Mouse (Mus musculus): ENCODE measurements around the gene Cstf1. TPM values are rescaled to one million over a fixed set of nuclear protein-coding genes. Genes with fewer than 3 reads are reported as not detected.

Cstf1 gene
- polyA plus RNA-seq, 1 experiment: 0.76 TPM

GRCm38 (mm10) chr2:172390341-172390740, 19.9 kb downstream of the Cstf1 start:
- Histone ChIP-seq H3K27me3 (ENCODE audit: control insufficient read depth) (peaks cover 7% of the 10 kb centered on the region), H3K36me3 (ENCODE audit: control insufficient read depth) (no peaks in the 10 kb centered on the region), H3K4me1 (ENCODE audit: control insufficient read depth) (peaks cover 12% of the 10 kb centered on the region), H3K9me3 (ENCODE audit: control insufficient read depth, low read length) (no peaks in the 10 kb centered on the region), H3K4me3 (replicated peaks) (no peak overlapping the region)
- TF ChIP-seq TAL1 (IDR thresholded peaks at IDR 0.05; ENCODE audit: low read length) (no peak), GATA1 (IDR thresholded peaks at IDR 0.05; ENCODE audit: low read length) (no peak)

DNA sequence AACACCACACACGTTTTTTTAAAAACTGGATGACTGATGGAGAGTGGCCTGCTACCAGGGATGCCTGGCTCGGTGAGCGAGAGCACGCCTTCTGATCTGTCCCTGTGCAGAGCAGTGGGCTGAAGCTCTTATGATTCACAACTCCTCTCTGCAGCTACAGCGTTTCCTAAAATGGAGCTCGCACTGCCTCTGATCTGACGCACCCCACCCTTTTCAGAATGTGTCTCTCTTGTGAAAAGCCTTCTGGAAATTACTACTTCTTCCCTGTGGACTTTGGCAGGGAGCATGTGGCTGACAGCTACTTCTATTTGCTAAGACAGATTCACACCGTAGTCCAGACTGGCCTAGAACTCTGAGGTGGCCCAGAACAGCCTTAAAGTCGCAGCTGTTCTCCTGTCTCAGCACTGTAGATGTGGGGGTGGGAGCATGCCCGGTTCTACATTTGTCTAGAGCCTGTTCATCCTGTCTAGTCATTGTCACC, 21.6 kb downstream of the Cstf1 start:
- Histone ChIP-seq H3K27me3 (ENCODE audit: control insufficient read depth) (peaks cover 7% of the 10 kb centered on the region), H3K4me1 (ENCODE audit: control insufficient read depth) (peaks cover 12% of the 10 kb centered on the region), H3K9me3 (ENCODE audit: control insufficient read depth, low read length) (no peaks in the 10 kb centered on the region), H3K36me3 (ENCODE audit: control insufficient read depth) (no peaks in the 10 kb centered on the region), H3K4me3 (replicated peaks) (no peak overlapping the region)
- TF ChIP-seq GATA1 (IDR thresholded peaks at IDR 0.05; ENCODE audit: low read length) (no peak), TAL1 (IDR thresholded peaks at IDR 0.05; ENCODE audit: low read length) (no peak)

DNA sequence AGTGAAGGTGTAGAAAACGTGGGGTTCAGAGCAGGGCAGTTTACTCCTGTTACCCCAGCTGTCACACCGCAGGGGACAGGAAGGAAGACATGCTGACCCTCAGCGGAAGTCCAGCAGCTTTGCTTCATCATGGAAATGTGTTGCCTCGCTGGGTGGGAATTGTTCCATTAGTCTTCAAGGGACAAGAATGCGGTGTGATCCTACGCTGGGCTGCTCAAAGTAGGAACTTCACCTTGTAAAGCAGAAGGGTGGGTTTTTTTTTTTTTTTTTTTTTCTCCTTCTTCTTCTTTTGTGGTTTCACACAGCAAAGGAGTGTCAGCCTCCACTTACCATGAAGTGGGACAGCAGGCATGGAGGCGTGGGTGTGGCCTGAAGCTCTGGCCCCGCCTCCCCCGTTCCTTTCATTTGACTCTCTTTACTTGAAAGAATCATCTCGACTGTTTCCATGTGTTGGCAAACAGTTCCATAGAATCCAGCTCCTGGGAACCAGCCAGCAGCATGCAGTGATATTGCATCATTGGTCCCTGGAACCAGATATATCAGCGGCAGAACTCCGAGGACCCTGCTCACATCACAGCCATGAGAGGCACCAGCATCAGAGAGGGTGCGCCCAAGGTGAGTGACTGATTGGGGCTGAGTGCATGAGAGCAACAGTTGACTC, 23.0 kb downstream of the Cstf1 start, which contains the start of gene Cass4:
Cass4 (plus strand) TSS at position 404 of the 661 bp plus-strand sequence.
- no peaks in the 10 kb centered on the region for H3K36me3 ChIP-seq (ENCODE audit: control insufficient read depth)
- TF ChIP-seq GATA1 (IDR thresholded peaks at IDR 0.05; ENCODE audit: low read length) (no peak), TAL1 (IDR thresholded peaks at IDR 0.05; ENCODE audit: low read length) (no peak)
- H3K4me1 ChIP-seq (ENCODE audit: control insufficient read depth): peaks cover 20% of the 10 kb centered on the region
- H3K27me3 ChIP-seq (ENCODE audit: control insufficient read depth): peaks cover 7% of the 10 kb centered on the region
- H3K9me3 ChIP-seq (ENCODE audit: control insufficient read depth, low read length): no peaks in the 10 kb centered on the region
- H3K4me3 ChIP-seq (replicated peaks): peak within 1 kb of the TSS; percentile 55

- H3K36me3 ChIP-seq (ENCODE audit: control insufficient read depth): no peaks in the 10 kb centered on the region
- H3K9me3 ChIP-seq (ENCODE audit: control insufficient read depth, low read length): no peaks in the 10 kb centered on the region
- no peak for TF ChIP-seq GATA1 (IDR thresholded peaks at IDR 0.05; ENCODE audit: low read length)
- no peak for TF ChIP-seq TAL1 (IDR thresholded peaks at IDR 0.05; ENCODE audit: low read length)
- peaks cover 20% of the 10 kb centered on the region for H3K4me1 ChIP-seq (ENCODE audit: control insufficient read depth)
- peak overlapping the region; percentile 55 for H3K4me3 ChIP-seq (replicated peaks)
- H3K27me3 ChIP-seq (ENCODE audit: control insufficient read depth): peaks cover 7% of the 10 kb centered on the region
Measured at GRCm38 (mm10) chr2:172394052-172394392, 23.5 kb downstream of the Cstf1 start.

- Histone ChIP-seq H3K27me3 (ENCODE audit: control insufficient read depth) (peaks cover 7% of the 10 kb centered on the region), H3K36me3 (ENCODE audit: control insufficient read depth) (no peaks in the 10 kb centered on the region), H3K9me3 (ENCODE audit: control insufficient read depth, low read length) (no peaks in the 10 kb centered on the region), H3K4me3 (replicated peaks) (no peak overlapping the region), H3K4me1 (ENCODE audit: control insufficient read depth) (peaks cover 20% of the 10 kb centered on the region)
- no peak for TF ChIP-seq GATA1 (IDR thresholded peaks at IDR 0.05; ENCODE audit: low read length)
- TF ChIP-seq TAL1 (IDR thresholded peaks at IDR 0.05; ENCODE audit: low read length): no peak
Measured at GRCm38 (mm10) chr2:172394671-172395070, 24.2 kb downstream of the Cstf1 start.

DNA sequence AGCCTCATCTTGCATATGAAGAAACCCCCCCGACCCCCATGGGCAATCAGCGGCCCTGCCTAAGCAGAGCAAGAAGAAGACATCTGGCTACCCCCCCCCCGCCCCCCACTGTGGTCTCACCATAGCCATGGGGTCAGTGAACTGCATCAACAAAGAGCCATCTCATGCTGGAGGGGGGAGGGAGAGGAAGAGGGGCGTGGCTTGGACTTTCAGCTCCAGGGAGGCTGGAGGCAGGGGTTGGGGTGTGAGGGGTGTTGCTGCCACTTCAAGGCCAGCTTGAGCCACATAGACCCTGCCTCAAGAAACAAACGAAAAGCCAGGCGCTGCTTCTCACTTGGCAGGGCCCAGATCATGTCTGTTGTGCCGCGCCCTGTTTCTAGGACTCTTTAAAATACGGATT, 25.5 kb downstream of the Cstf1 start:
- no peak for TF ChIP-seq GATA1 (IDR thresholded peaks at IDR 0.05; ENCODE audit: low read length)
- Histone ChIP-seq H3K9me3 (ENCODE audit: control insufficient read depth, low read length) (no peaks in the 10 kb centered on the region), H3K36me3 (ENCODE audit: control insufficient read depth) (no peaks in the 10 kb centered on the region), H3K4me1 (ENCODE audit: control insufficient read depth) (peaks cover 20% of the 10 kb centered on the region), H3K27me3 (ENCODE audit: control insufficient read depth) (peaks cover 11% of the 10 kb centered on the region), H3K4me3 (replicated peaks) (no peak overlapping the region)

- Histone ChIP-seq H3K27me3 (ENCODE audit: control insufficient read depth) (peaks cover 11% of the 10 kb centered on the region), H3K36me3 (ENCODE audit: control insufficient read depth) (no peaks in the 10 kb centered on the region), H3K4me1 (ENCODE audit: control insufficient read depth) (peaks cover 7% of the 10 kb centered on the region)
Measured at GRCm38 (mm10) chr2:172399901-172400300, 29.4 kb downstream of the Cstf1 start.

DNA sequence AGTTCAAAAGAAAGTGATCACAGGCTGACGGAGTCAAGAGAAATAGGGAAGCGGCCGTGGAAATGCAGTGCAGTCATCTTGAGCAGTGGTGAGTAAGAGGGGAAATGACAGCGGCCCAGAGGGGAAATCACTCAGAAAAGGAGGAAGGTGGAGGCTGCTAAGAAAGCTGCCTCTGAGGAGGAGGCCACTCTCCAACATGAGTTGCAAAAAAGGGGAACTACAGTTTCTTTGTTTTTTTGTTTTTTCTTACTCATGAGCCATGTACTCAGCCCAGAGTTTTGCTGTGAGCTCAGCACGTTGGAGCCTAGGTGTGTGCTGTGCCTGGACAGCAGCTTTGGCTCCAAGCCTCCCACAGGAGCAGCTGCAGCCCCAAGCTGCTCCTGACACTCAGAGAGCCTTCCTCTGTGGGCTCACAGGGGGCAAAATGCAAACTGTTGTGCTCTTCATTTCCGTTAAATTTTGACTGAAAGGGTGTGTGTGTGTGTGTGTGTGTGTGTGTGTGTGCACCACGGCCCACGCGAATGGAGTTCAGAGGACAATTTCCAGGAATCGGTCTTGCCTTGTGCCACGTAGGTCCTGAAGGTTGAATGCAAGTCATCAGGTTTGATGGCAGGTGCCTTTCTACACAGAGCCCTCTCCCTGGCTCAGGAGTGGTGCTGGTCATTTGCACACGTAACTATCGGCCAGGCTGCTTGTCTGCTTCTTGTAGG, 30.8 kb downstream of the Cstf1 start:
- no peak overlapping the region for H3K4me3 ChIP-seq (replicated peaks)
- H3K36me3 ChIP-seq (ENCODE audit: control insufficient read depth): no peaks in the 10 kb centered on the region
- H3K4me1 ChIP-seq (ENCODE audit: control insufficient read depth): peaks cover 7% of the 10 kb centered on the region
- H3K9me3 ChIP-seq (ENCODE audit: control insufficient read depth, low read length): no peaks in the 10 kb centered on the region
- TF ChIP-seq TAL1 (IDR thresholded peaks at IDR 0.05; ENCODE audit: low read length) (no peak), GATA1 (IDR thresholded peaks at IDR 0.05; ENCODE audit: low read length) (no peak)
- H3K27me3 ChIP-seq (ENCODE audit: control insufficient read depth): peaks cover 11% of the 10 kb centered on the region

More at GRCm38 (mm10) chr2:172399901-172400300, 29.4 kb downstream of the Cstf1 start:
- Histone ChIP-seq H3K9me3 (ENCODE audit: control insufficient read depth, low read length) (no peaks in the 10 kb centered on the region), H3K4me3 (replicated peaks) (no peak overlapping the region)
- no peak for TF ChIP-seq GATA1 (IDR thresholded peaks at IDR 0.05; ENCODE audit: low read length)
- no peak for TF ChIP-seq TAL1 (IDR thresholded peaks at IDR 0.05; ENCODE audit: low read length)

DNA sequence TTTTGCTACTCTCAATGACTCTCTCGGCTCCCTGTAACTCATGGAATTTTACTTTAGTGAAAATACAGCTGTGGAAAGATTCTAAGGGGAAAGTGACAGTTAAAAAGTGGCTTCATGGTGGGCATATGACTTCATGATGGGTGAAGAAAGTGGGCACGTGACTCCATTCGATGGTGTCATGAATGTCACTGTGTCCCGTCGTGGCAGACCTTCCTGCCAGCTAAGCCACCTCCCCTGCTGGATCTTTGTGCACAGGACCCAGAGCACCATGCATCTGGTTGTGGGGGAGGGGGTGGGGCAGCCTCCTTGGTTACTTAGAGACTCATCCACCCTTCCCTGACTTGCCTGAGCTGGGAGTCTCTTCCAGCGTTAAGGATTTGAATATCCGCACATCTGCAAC, 33.8 kb downstream of the Cstf1 start:
- H3K27me3 ChIP-seq (ENCODE audit: control insufficient read depth): peaks cover 11% of the 10 kb centered on the region
- TF ChIP-seq TAL1 (IDR thresholded peaks at IDR 0.05; ENCODE audit: low read length) (no peak), GATA1 (IDR thresholded peaks at IDR 0.05; ENCODE audit: low read length) (no peak)
- H3K9me3 ChIP-seq (ENCODE audit: control insufficient read depth, low read length): no peaks in the 10 kb centered on the region
- no peaks in the 10 kb centered on the region for H3K36me3 ChIP-seq (ENCODE audit: control insufficient read depth)
- no peaks in the 10 kb centered on the region for H3K4me1 ChIP-seq (ENCODE audit: control insufficient read depth)
- no peak overlapping the region for H3K4me3 ChIP-seq (replicated peaks)

All from erythroblast, embryonic 14.5 days (primary cell).